Comparison of ENCODE assay signal across 10 mouse cellular contexts in the genomic region with DNA sequence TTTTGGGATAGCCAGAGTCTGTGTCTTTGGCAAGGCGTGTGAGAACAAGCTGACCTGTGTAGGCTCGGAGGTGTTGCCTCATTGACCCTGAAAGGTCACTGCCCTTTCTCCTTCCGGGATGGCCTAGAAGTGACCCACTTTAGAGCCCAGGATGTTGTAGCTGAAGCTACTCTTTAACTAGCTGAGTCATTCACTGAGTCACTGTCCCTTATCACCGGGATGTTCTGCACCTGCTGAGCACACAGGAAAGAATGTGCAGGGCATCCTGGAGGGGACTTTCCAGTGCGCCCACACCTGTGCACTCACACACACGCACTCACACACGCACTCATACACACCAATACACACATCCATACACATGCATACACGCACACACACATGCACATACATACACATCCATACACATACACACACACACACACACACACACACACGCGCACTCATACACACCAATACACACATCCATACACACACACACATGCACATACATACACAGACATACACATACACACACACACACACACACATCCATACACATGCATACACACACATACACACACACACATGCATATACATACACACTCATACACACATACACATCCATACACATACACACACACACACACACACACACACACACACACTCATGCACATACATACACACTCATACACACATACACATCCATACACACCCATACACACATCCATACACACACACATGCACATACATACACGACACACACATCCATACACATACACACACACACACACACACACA. TPM values are rescaled to one million over a fixed set of nuclear protein-coding genes. Genes with fewer than 3 reads are reported as not detected.
DNase-seq lines count a peak whose midpoint lies in the region; ATAC-seq lines count a peak whose summit lies in the region.
"Had no signal": no experiment of that assay in that cellular context is flagged by ENCODE, and none has a peak within 500 bp of the region (broad histone marks: within the 10 kb centered on the region; RNA-seq: fewer than 3 reads in every experiment).

No protein-coding gene starts in this region.

- H3K27me3 ChIP-seq in megakaryocyte, embryonic 14.5 days (replicated peaks), result no peaks in the 10 kb centered on the region
- no peaks in the 10 kb centered on the region for H3K27me3 ChIP-seq in intestine, embryonic 15.5 days (replicated peaks)
- no peaks in the 10 kb centered on the region for H3K27me3 ChIP-seq in stomach, embryonic 14.5 days (ENCODE audit: control insufficient read depth, insufficient read depth, low read length)

- H3K4me1 ChIP-seq in megakaryocyte, embryonic 14.5 days, result no peaks in the 10 kb centered on the region
- no peaks in the 10 kb centered on the region; the same call in 1 of the 2 replicates for H3K4me1 ChIP-seq in intestine, embryonic 15.5 days (replicated peaks)
- peaks cover 3% of the 10 kb centered on the region; the same call in 1 of the 2 replicates for H3K4me1 ChIP-seq in stomach, embryonic 14.5 days (ENCODE audit: control insufficient read depth, insufficient read depth, low read length)

- H3K36me3 ChIP-seq in megakaryocyte, embryonic 14.5 days (replicated peaks; ENCODE audit: low read length), result no peaks in the 10 kb centered on the region
- no peaks in the 10 kb centered on the region for H3K36me3 ChIP-seq in intestine, embryonic 15.5 days
- H3K36me3 ChIP-seq in stomach, embryonic 14.5 days (ENCODE audit: control insufficient read depth, insufficient read depth, low read length), result no peaks in the 10 kb centered on the region

- WGBS in intestine, embryonic 15.5 days, result 63% methylated on average over 11 of the region's 11 CpGs
- WGBS in stomach, embryonic 14.5 days, result 75% methylated on average over 11 of the region's 11 CpGs

- peak; percentile 35 to 71 for DNase-seq in kidney, postnatal 25 days
- no peak for DNase-seq in gastrocnemius, postnatal 14 days
- no peak for DNase-seq in left cerebral cortex, postnatal 10 days (ENCODE audit: extremely low spot score in 1 of 2, low spot score in 2 of 2)
- DNase-seq: lung, postnatal 14 days had no signal

- intact Hi-C loops in gastrocnemius, postnatal 14 days (cut with DNase I; ENCODE audit: low total_unique reads), result no loop called here
- intact Hi-C loops in left cerebral cortex, postnatal 10 days (cut with DNase I), result no loop called here

- H3K27ac ChIP-seq in intestine, embryonic 15.5 days, result no peak overlapping the region
- no peak overlapping the region for H3K27ac ChIP-seq in stomach, embryonic 14.5 days (ENCODE audit: low read length)

- peak overlapping the region; percentile 57 for H3K4me3 ChIP-seq in megakaryocyte, embryonic 14.5 days (replicated peaks)
- H3K4me3 ChIP-seq in intestine, embryonic 15.5 days (replicated peaks), result no peak overlapping the region
- no peak overlapping the region for H3K4me3 ChIP-seq in stomach, embryonic 14.5 days (ENCODE audit: low read depth, low read length)

- ATAC-seq in megakaryocyte, adult 5-6 weeks (ENCODE audit: poor library complexity, severe bottlenecking), result no peak
- ATAC-seq in intestine, embryonic 15.5 days, result peak; percentile 76
- 0 out of 2 replicates have a peak, but pooled peaks have one; percentile 14 for ATAC-seq in stomach, embryonic 14.5 days (ENCODE audit: insufficient number of reproducible peaks, insufficient read depth, low FRiP score, low read depth)
- ATAC-seq in inflammation-experienced regulatory T-cells, adult 6 months, result no peak
- ATAC-seq: hindbrain, embryonic 16.5 days had no signal

- H3K4me2 ChIP-seq in intestine, embryonic 15.5 days (replicated peaks), result no peak overlapping the region
- H3K4me2 ChIP-seq in stomach, embryonic 14.5 days (replicated peaks; ENCODE audit: low read depth, low read length), result no peak overlapping the region

- H3K9ac ChIP-seq in intestine, embryonic 15.5 days, result no peak overlapping the region
- H3K9ac ChIP-seq in stomach, embryonic 14.5 days (replicated peaks; ENCODE audit: low read depth, low read length), result no peak overlapping the region

- H3K9me3 ChIP-seq in megakaryocyte, embryonic 14.5 days, result peaks cover 20% of the 10 kb centered on the region
- H3K9me3 ChIP-seq in intestine, embryonic 15.5 days, result no peaks in the 10 kb centered on the region
- H3K9me3 ChIP-seq in stomach, embryonic 14.5 days (ENCODE audit: control insufficient read depth, low read depth, low read length), result no peaks in the 10 kb centered on the region

RNA-seq across cellular contexts. Expression of a gene that starts 36.2 kb away (rescaled TPM):
- polyA plus RNA-seq in megakaryocyte, embryonic 14.5 days (2012; ENCODE audit: insufficient read depth, low replicate concordance), result not detected in 2 replicates
- total RNA-seq in megakaryocyte, adult 5-6 weeks (2015), result 0.96 and 1.9 TPM in 2 replicates
- 1.4 and 3.1 TPM in 2 replicates for total RNA-seq in megakaryocyte, adult 5-6 weeks (2017)
- polyA plus RNA-seq in intestine, embryonic 15.5 days (2015; fragmentation: Nextera tagmentation; extraction: Ambion mirVana), result 205 and 222 TPM in 2 replicates
- polyA plus RNA-seq in stomach, embryonic 14.5 days (2014; fragmentation: Nextera tagmentation; extraction: Ambion mirVana), result 113 and 116 TPM in 2 replicates
- 1 to 10 TPM in 1 of 3 experiments, not detected in 2; 1.2 TPM for polyA plus RNA-seq in inflammation-experienced regulatory T-cells, adult 6 months (2017; shearing (Covaris generic))
- 10 to 100 TPM; 30.9 to 34.9 TPM for total RNA-seq in gastrocnemius, postnatal 14 days (2021)
- 1 to 10 TPM in 1 of 2 experiments, under 1 TPM in 1; 0.99 to 1.3 TPM for total RNA-seq in left cerebral cortex, postnatal 10 days (2021)

Comparison
In these comparisons a context has a peak if more than half of its experiments do, and no peak if none do; other contexts are left out.
1. ATAC-seq: peak in intestine, embryonic 15.5 days (single experiment) and stomach, embryonic 14.5 days (single experiment); none in megakaryocyte, adult 5-6 weeks (single experiment) and inflammation-experienced regulatory T-cells, adult 6 months (single experiment).
2. DNase-seq: peak in kidney, postnatal 25 days (2 of 2); none in gastrocnemius, postnatal 14 days (single experiment) and left cerebral cortex, postnatal 10 days (0 of 2).
3. RNA of a gene that starts 36.2 kb away (polyA plus RNA-seq): 205 to 222 TPM in intestine, embryonic 15.5 days and 113 to 116 TPM in stomach, embryonic 14.5 days; not detected in megakaryocyte, embryonic 14.5 days and 1.2 TPM in inflammation-experienced regulatory T-cells, adult 6 months; every median in the first group is over 10 times any median in the second.